Mouse (Mus musculus): ENCODE measurements at regions not wholly inside any gene's neighbourhood (a gene's known extent, or its start where the extent isn't known, plus 50 kb on each side); places are given as distances from the start of the nearest gene placed in this dataset.

DNA sequence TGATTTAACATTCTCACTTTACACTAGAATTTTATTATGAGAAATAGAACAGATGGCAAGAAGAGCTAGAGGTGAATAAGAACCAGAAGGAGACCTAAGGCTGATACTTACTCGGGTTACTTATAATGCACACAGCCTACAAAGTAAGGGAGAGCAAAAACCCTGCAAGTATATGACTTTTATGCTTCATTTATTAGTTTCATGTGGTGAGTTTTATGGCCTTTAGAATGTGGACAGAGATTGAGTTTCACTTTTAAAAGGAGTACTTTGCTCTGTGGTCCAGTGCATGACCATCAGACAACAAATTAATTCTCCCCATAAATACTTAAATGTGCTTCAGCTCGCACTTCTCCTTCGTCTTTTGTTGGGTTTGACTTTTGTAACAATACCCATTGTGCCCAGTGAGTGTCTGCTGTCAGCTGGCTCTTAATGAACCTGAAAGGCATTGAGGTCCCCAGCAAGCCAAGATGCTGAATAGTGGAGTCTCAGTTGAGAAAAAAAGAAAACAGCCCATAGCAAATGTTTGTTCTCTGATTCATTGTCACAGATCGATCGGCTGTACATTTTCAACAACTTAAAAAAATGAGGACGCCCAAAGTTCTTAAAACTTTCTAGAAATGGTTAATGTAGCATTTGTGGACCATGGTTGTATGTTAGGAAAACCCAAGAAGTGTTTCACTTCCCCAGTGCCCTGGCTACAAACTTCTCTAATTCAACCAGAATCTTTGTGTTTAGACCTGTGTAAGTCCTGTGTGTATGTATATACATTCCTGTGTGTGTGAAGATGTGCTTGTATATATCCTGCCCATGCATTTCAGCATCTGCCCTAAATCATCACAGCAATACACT, 194.5 kb downstream of the Gm5426 start:
- H3K4me1 ChIP-seq (ENCODE audit: control insufficient read depth, insufficient read depth, insufficient read length), result peaks cover 31% of the 10 kb centered on the region
- H3K4me3 ChIP-seq (ENCODE audit: extremely low read depth, insufficient read depth, insufficient read length), result no peak overlapping the region
- TF ChIP-seq POLR2A (IDR thresholded peaks at IDR 0.05; ENCODE audit: low read depth, low read length), result no peak
- TF ChIP-seq CTCF (IDR thresholded peaks at IDR 0.05; ENCODE audit: extremely low read depth, insufficient read depth, insufficient read length, insufficient replicate concordance), result no peak
- no peaks in the 10 kb centered on the region for H3K27me3 ChIP-seq (ENCODE audit: control insufficient read depth, insufficient read depth, low read length)
- peak overlapping the region; percentile 96 for H3K27ac ChIP-seq (ENCODE audit: insufficient read depth, low read length)
- WGBS, result 31% methylated on average over 6 of the region's 6 CpGs
- peak in 1 of 2 experiments; percentile 33 for DNase-seq (ENCODE audit: low read depth in 1 of 2, low spot score in 2 of 2)
- no peaks in the 10 kb centered on the region for H3K36me3 ChIP-seq (ENCODE audit: control insufficient read depth, insufficient read depth, low read length)

DNA sequence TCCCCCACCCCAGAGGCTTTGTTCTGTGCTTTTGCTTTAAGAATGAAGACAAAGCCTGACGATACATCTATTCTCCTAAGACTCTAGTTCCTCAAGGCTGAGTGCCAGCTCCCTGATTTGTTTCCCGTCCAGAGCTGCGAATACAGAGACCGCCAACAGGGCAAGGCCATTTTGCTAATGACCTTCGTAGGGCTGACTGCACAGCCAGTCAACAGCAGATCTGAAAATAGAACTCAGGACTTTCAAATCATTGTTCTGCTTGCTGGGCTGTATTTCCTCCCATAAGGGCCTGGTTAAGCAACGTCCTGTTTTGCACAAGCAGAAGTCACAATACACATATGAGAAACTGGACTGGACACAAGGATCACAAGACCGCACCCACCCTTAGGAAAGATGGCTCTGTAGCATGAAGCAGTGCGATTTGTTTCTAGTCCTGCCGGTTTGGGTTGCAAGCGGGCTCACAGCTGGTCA, 196.4 kb downstream of the Gm5426 start:
- WGBS, result 28% methylated on average over 10 of the region's 10 CpGs
- peak; percentile 53 to 64 for DNase-seq (ENCODE audit: low read depth in 1 of 2, low spot score in 2 of 2)
- TF ChIP-seq CTCF (IDR thresholded peaks at IDR 0.05; ENCODE audit: extremely low read depth, insufficient read depth, insufficient read length, insufficient replicate concordance) (no peak), POLR2A (IDR thresholded peaks at IDR 0.05; ENCODE audit: low read depth, low read length) (no peak)
- Histone ChIP-seq H3K4me1 (ENCODE audit: control insufficient read depth, insufficient read depth, insufficient read length) (peaks cover 34% of the 10 kb centered on the region), H3K4me3 (ENCODE audit: extremely low read depth, insufficient read depth, insufficient read length) (peak overlapping the region; percentile 15; the same call in 1 of the 2 replicates), H3K27ac (ENCODE audit: insufficient read depth, low read length) (peak overlapping the region; percentile 96), H3K27me3 (ENCODE audit: control insufficient read depth, insufficient read depth, low read length) (no peaks in the 10 kb centered on the region), H3K36me3 (ENCODE audit: control insufficient read depth, insufficient read depth, low read length) (no peaks in the 10 kb centered on the region)

DNA sequence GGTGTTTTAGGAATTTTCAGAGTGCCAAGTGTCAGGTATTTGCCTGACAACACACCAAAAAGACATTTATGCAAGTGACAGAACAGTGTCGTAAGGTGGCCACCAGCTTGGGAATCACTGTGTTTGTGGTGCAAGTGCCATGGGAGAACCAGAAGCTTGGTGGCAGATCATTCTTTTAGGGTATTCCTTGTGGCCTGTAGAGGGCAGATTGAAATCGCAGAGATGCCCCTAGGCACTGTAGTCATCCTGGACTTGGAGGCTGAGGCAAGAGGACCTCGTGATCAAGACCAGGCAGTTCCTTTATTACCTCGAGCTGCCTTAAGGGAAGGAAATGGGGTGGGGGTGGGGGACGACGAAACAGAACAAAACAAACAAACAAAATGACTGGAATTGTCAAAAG, 196.8 kb downstream of the Gm5426 start:
- Histone ChIP-seq H3K36me3 (ENCODE audit: control insufficient read depth, insufficient read depth, low read length) (no peaks in the 10 kb centered on the region), H3K4me3 (ENCODE audit: extremely low read depth, insufficient read depth, insufficient read length) (peak overlapping the region; percentile 15; the same call in 1 of the 2 replicates), H3K4me1 (ENCODE audit: control insufficient read depth, insufficient read depth, insufficient read length) (peaks cover 36% of the 10 kb centered on the region), H3K27ac (ENCODE audit: insufficient read depth, low read length) (peak overlapping the region; percentile 96), H3K27me3 (ENCODE audit: control insufficient read depth, insufficient read depth, low read length) (no peaks in the 10 kb centered on the region)
- peak; percentile 69 to 84 for DNase-seq (ENCODE audit: low read depth in 1 of 2, low spot score in 2 of 2)
- WGBS, result 13% methylated on average over 6 of the region's 6 CpGs
- TF ChIP-seq CTCF (IDR thresholded peaks at IDR 0.05; ENCODE audit: extremely low read depth, insufficient read depth, insufficient read length, insufficient replicate concordance) (peak; percentile 52; the same call in 1 of the 2 replicates), POLR2A (IDR thresholded peaks at IDR 0.05; ENCODE audit: low read depth, low read length) (no peak)

DNA sequence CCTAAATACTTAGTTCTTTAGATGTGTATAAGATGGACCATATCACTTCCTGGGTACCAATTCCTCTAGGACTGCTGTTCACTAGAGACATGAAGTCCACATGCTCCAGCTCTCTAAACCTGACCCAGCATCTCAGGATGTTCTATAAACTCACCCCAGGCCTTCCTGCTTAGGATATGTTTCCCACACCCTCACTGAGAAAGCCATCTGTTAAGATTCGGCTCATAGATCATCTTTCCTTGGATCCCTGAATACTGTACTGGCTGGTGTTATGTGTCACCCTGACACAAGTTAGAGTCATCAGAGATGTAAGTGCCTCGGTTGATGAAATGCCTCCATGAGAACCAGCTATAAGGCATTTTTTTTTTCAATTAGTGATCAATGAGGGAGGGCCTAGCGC, 199.9 kb downstream of the Gm5426 start:
- no peak for TF ChIP-seq POLR2A (IDR thresholded peaks at IDR 0.05; ENCODE audit: low read depth, low read length)
- Histone ChIP-seq H3K27ac (ENCODE audit: insufficient read depth, low read length) (no peak overlapping the region), H3K27me3 (ENCODE audit: control insufficient read depth, insufficient read depth, low read length) (no peaks in the 10 kb centered on the region), H3K4me1 (ENCODE audit: control insufficient read depth, insufficient read depth, insufficient read length) (peaks cover 34% of the 10 kb centered on the region), H3K36me3 (ENCODE audit: control insufficient read depth, insufficient read depth, low read length) (no peaks in the 10 kb centered on the region), H3K4me3 (ENCODE audit: extremely low read depth, insufficient read depth, insufficient read length) (no peak overlapping the region)
- WGBS, result 91% methylated on average over 3 of the region's 3 CpGs
- DNase-seq (ENCODE audit: low read depth in 1 of 2, low spot score in 2 of 2), result no peak

DNA sequence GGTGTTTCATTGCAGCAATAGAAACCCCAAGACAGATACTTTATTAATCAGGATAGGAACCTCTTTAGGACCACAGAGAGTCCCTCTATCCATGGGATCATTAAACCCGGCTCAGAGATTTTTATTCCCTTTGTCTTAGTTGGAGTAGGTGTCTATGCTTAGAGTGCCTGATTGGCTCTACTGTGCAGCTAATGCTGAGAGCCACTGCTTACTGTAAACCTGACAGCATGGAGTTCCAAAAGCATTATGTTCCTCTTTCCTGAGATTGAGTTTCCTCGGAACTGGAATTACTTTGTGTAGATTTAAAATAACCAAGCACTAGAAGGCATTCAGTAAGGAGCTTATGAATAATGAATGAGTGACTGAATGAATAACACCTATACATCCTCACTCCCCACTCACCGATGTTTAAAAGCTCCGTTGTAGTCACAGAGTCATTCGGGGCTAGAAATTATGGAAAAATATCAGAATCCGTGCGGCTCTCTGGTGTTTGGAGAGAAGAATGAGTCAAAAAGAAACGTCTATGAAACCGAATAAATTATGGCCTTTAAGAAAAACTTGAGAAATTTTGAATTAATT, 200.8 kb downstream of the Gm5426 start:
- DNase-seq (ENCODE audit: low read depth in 1 of 2, low spot score in 2 of 2), result no peak
- Histone ChIP-seq H3K4me3 (ENCODE audit: extremely low read depth, insufficient read depth, insufficient read length) (no peak overlapping the region), H3K27me3 (ENCODE audit: control insufficient read depth, insufficient read depth, low read length) (no peaks in the 10 kb centered on the region), H3K4me1 (ENCODE audit: control insufficient read depth, insufficient read depth, insufficient read length) (peaks cover 27% of the 10 kb centered on the region), H3K27ac (ENCODE audit: insufficient read depth, low read length) (no peak overlapping the region), H3K36me3 (ENCODE audit: control insufficient read depth, insufficient read depth, low read length) (no peaks in the 10 kb centered on the region)
- TF ChIP-seq POLR2A (IDR thresholded peaks at IDR 0.05; ENCODE audit: low read depth, low read length) (no peak), CTCF (IDR thresholded peaks at IDR 0.05; ENCODE audit: extremely low read depth, insufficient read depth, insufficient read length, insufficient replicate concordance) (no peak)
- 90% methylated on average over 9 of the region's 9 CpGs for WGBS

DNA sequence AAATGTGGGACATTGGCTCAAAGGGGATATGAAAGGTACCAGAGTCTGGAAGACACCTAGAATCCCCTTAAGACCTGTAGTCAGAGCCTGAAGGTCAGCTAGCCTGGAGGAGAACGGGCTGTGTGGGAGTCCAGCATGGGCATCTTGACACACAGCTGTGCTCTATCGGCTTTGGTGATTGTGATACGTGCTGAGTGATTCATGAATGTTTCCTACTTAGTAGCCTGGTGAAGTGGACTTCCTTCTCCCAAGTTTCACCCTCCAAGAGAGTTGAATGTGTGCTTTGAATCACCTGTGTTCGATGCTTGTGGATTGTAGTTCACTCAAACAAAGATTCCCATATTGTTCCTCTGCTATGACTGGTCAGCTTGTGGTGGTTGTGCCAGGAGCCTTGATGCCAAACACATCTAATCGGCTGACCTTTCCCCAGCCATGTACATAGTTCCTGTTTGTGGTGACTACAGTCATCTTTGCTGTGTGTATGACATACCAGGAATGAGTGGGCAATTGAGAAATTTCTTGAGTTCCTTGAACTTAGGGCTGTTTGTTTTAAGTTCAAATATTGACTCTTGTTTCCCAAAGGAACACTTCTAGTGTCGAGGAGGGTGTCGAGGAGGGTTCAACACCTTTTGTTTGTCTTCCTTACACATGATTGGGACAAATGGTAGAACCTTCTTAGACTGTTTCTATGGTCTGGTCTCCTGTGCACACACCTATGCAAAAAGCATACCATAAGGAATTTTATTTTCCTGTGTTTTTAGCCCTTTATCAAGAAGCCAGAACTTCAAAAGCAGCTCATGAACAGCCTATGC, 201.6 kb downstream of the Gm5426 start:
- peaks cover 25% of the 10 kb centered on the region for H3K4me1 ChIP-seq (ENCODE audit: control insufficient read depth, insufficient read depth, insufficient read length)
- H3K4me3 ChIP-seq (ENCODE audit: extremely low read depth, insufficient read depth, insufficient read length), result no peak overlapping the region
- TF ChIP-seq CTCF (IDR thresholded peaks at IDR 0.05; ENCODE audit: extremely low read depth, insufficient read depth, insufficient read length, insufficient replicate concordance) (no peak), POLR2A (IDR thresholded peaks at IDR 0.05; ENCODE audit: low read depth, low read length) (no peak)
- H3K27me3 ChIP-seq (ENCODE audit: control insufficient read depth, insufficient read depth, low read length), result no peaks in the 10 kb centered on the region
- H3K36me3 ChIP-seq (ENCODE audit: control insufficient read depth, insufficient read depth, low read length), result no peaks in the 10 kb centered on the region
- WGBS, result 62% methylated on average over 7 of the region's 7 CpGs
- no peak for DNase-seq (ENCODE audit: low read depth in 1 of 2, low spot score in 2 of 2)
- H3K27ac ChIP-seq (ENCODE audit: insufficient read depth, low read length), result peak overlapping the region; percentile 6; the same call in 1 of the 2 replicates

Data from spleen, adult 2 months (tissue).